Mouse (Mus musculus) limb, embryonic 14.5 days (tissue): Measurements from ENCODE around the gene Lypla2. TPM values are rescaled to one million over a fixed set of nuclear protein-coding genes. Genes with fewer than 3 reads are reported as not detected.
A peak's percentile ranks its signal among the peaks of the same experiment; 100 is the strongest.

ENCODE experiments used
- ATAC-seq: fragments of 200-750 bp; cut with Nextera tagmentation; 2 replicates; pipeline ENCODE4 v1.8.0; 2017; ENCODE audit warnings: low read depth, moderate number of reproducible peaks, moderate TSS enrichment; ENCODE audit not compliant: low FRiP score
- DNase-seq: peaks from one replicate; pipeline ENCODE4 v3.0.0-alpha.2; 2015; ENCODE audit warnings: low spot score
- H3K27ac ChIP-seq: fragments of 300-500 bp; sonication (generic); replicated peaks from 2 replicates; pipeline ENCODE4 v1.5.1; 2014; ENCODE audit warnings: low read depth, mild to moderate bottlenecking, low read length, moderate library complexity, mixed read lengths
- H3K27me3 ChIP-seq: fragments of 300-500 bp; sonication (generic); 2 replicates; pipeline ENCODE4 v1.6.1; 2014; ENCODE audit warnings: low read length, mixed read lengths; ENCODE audit not compliant: control insufficient read depth, insufficient read depth
- H3K36me3 ChIP-seq: fragments of 300-500 bp; sonication (generic); 2 replicates; pipeline ENCODE4 v1.6.1; 2014; ENCODE audit warnings: mild to moderate bottlenecking, low read length, moderate library complexity, mixed read lengths; ENCODE audit not compliant: control insufficient read depth, insufficient read depth
- H3K4me1 ChIP-seq: fragments of 300-500 bp; sonication (generic); 2 replicates; pipeline ENCODE4 v1.6.1; 2014; ENCODE audit warnings: antibody characterized with exemption, low read length, mixed read lengths; ENCODE audit not compliant: control insufficient read depth, insufficient read depth
- H3K4me2 ChIP-seq: fragments of 300-500 bp; sonication (generic); replicated peaks from 2 replicates; pipeline ENCODE4 v1.6.1; 2014; ENCODE audit warnings: low read depth, mild to moderate bottlenecking, low read length, moderate library complexity; ENCODE audit not compliant: severe bottlenecking
- H3K4me3 ChIP-seq: fragments of 300-500 bp; sonication (generic); replicated peaks from 2 replicates; pipeline ENCODE4 v1.5.1; 2014; ENCODE audit warnings: low read length
- H3K9ac ChIP-seq: fragments of 300-500 bp; sonication (generic); 2 replicates; pipeline ENCODE4 v1.6.1; 2014; ENCODE audit warnings: mild to moderate bottlenecking, low read depth, low read length, moderate library complexity; ENCODE audit not compliant: severe bottlenecking
- H3K9me3 ChIP-seq: fragments of 300-500 bp; sonication (generic); 2 replicates; pipeline ENCODE4 v1.6.1; 2016; ENCODE audit warnings: low read length; ENCODE audit not compliant: control insufficient read depth
- POLR2A ChIP-seq: fragments of 200-500 bp; IDR thresholded peaks from 2 replicates; pipeline ENCODE4 v1.8.0; 2012; ENCODE audit warnings: inconsistent platforms, mild to moderate bottlenecking, moderate library complexity, borderline replicate concordance; ENCODE audit not compliant: insufficient read depth, insufficient read length; ENCODE audit errors: extremely low read depth
- WGBS: fragments of 180-500 bp; shearing (Covaris S2); extraction: QIAGEN DNeasy Blood & Tissue Kit; methylation state at CpG from one replicate; pipeline ENCODE4 v1.1.7; 2014; 5-methylcytosine and 5-hydroxymethylcytosine counted together
- polyA plus RNA-seq, 2 experiments: library from polyadenylated mRNA; depleted of rRNA in 1 of 2; stranded (reverse) in 1 of 2; unstranded in 1 of 2; fragments of >200 nt; fragmentation: Nextera tagmentation in 1 of 2; extraction: Ambion mirVana in 1 of 2; gene quantifications; 2 replicates each; pipeline versions ENCODE4 v1.2.1 to v1.2.3; 2012 to 2014

Gene Lypla2
- polyA plus RNA-seq, 2 experiments = 105 to 106 TPM

GRCm38 (mm10) chr4:135993941-135994340 is 21.5 kb upstream of the Lypla2 start:
- 90% methylated on average over 6 of the region's 6 CpGs for WGBS
- ATAC-seq = no peak
- TF ChIP-seq POLR2A = no peak

GRCm38 (mm10) chr4:135987714-135988113 is 15.3 kb upstream of the Lypla2 start:
- Histone ChIP-seq H3K9ac (peak overlapping the region; percentile 90), H3K27me3 (no peaks in the 10 kb centered on the region), H3K36me3 (peaks cover 22% of the 10 kb centered on the region), H3K4me2 (peak overlapping the region; percentile 79), H3K27ac (peak overlapping the region; percentile 77), H3K4me1 (peaks cover 11% of the 10 kb centered on the region), H3K9me3 (no peaks in the 10 kb centered on the region), H3K4me3 (peak overlapping the region; percentile 93)
- no peak for ATAC-seq
- TF ChIP-seq POLR2A = no peak
- 64% methylated on average over 9 of the region's 9 CpGs for WGBS
- no peak for DNase-seq

More at GRCm38 (mm10) chr4:135993941-135994340, 21.5 kb upstream of the Lypla2 start:
- Histone ChIP-seq H3K4me3 (no peak overlapping the region), H3K27ac (no peak overlapping the region), H3K9me3 (peaks cover 6% of the 10 kb centered on the region; the same call in 1 of the 2 replicates), H3K4me1 (no peaks in the 10 kb centered on the region), H3K4me2 (no peak overlapping the region), H3K9ac (no peak overlapping the region), H3K27me3 (no peaks in the 10 kb centered on the region), H3K36me3 (no peaks in the 10 kb centered on the region)
- no peak for DNase-seq

GRCm38 (mm10) chr4:135986943-135987710 is 14.7 kb upstream of the Lypla2 start, which contains the start of gene Pithd1:
Pithd1 (minus strand) TSS chr4:135987264.
- Histone ChIP-seq H3K9ac (peak within 1 kb of the TSS; percentile 90), H3K9me3 (no peaks in the 10 kb centered on the region), H3K4me2 (peak within 1 kb of the TSS; percentile 79), H3K27me3 (no peaks in the 10 kb centered on the region), H3K27ac (peak within 1 kb of the TSS; percentile 77), H3K4me1 (peaks cover 11% of the 10 kb centered on the region), H3K4me3 (peak within 1 kb of the TSS; percentile 93), H3K36me3 (peaks cover 22% of the 10 kb centered on the region)
- peak; percentile 87 for DNase-seq
- under 1% methylated on average over 53 of the region's 81 CpGs for WGBS
- ATAC-seq = peak; percentile 88
- peak; percentile 89; the same call in 1 of the 2 replicates for TF ChIP-seq POLR2A

GRCm38 (mm10) chr4:135986301-135986942 is 14.0 kb upstream of the Lypla2 start:
- peak overlapping the region; percentile 93 for H3K4me3 ChIP-seq
- H3K27ac ChIP-seq = peak overlapping the region; percentile 77
- DNase-seq (no peak), ATAC-seq (no peak)
- H3K4me2 ChIP-seq = peak overlapping the region; percentile 79
- peak overlapping the region; percentile 90 for H3K9ac ChIP-seq
- H3K27me3 ChIP-seq = no peaks in the 10 kb centered on the region
- WGBS = 11% methylated on average over 23 of the region's 23 CpGs
- TF ChIP-seq POLR2A = no peak
- no peaks in the 10 kb centered on the region for H3K9me3 ChIP-seq
- peaks cover 29% of the 10 kb centered on the region for H3K36me3 ChIP-seq
- peaks cover 11% of the 10 kb centered on the region for H3K4me1 ChIP-seq

- no peaks in the 10 kb centered on the region for H3K9me3 ChIP-seq
- H3K9ac ChIP-seq = peak overlapping the region; percentile 90; the same call in 1 of the 2 replicates
- WGBS = 84% methylated on average over 7 of the region's 7 CpGs
- no peak overlapping the region for H3K27ac ChIP-seq
- no peak for TF ChIP-seq POLR2A
- H3K4me1 ChIP-seq = peaks cover 11% of the 10 kb centered on the region
- H3K27me3 ChIP-seq = no peaks in the 10 kb centered on the region
- H3K4me3 ChIP-seq = peak overlapping the region; percentile 93
- peaks cover 35% of the 10 kb centered on the region for H3K36me3 ChIP-seq
- DNase-seq (no peak), ATAC-seq (no peak)
- peak overlapping the region; percentile 79 for H3K4me2 ChIP-seq
These were observed 13.3 kb upstream of the Lypla2 start for GRCm38 (mm10) chr4:135985769-135986168.
